Mouse (Mus musculus): Measurements from ENCODE around the gene Wnt4. TPM values are rescaled to one million over a fixed set of nuclear protein-coding genes. Genes with fewer than 3 reads are reported as not detected.

Gene Wnt4
- polyA plus RNA-seq, 1 experiment from 2014 or later = 0.99 TPM

- H3K27ac ChIP-seq (replicated peaks) = no peak overlapping the region
- 0 out of 2 replicates have a peak, but pooled peaks cover 4% of the 10 kb centered on the region for H3K27me3 ChIP-seq (ENCODE audit: low read depth, poor library complexity, severe bottlenecking)
- no peaks in the 10 kb centered on the region for H3K36me3 ChIP-seq
- peaks cover 12% of the 10 kb centered on the region for H3K4me1 ChIP-seq
- H3K9me3 ChIP-seq (replicated peaks) = no peaks in the 10 kb centered on the region
- no peak overlapping the region for H3K4me3 ChIP-seq
- WGBS = 94% methylated on average over 6 of the region's 6 CpGs
- DNase-seq (ENCODE audit: low spot score) = no peak
These were observed 15.5 kb upstream of the Wnt4 start for GRCm38 (mm10) chr4:137261826-137262225.

DNA sequence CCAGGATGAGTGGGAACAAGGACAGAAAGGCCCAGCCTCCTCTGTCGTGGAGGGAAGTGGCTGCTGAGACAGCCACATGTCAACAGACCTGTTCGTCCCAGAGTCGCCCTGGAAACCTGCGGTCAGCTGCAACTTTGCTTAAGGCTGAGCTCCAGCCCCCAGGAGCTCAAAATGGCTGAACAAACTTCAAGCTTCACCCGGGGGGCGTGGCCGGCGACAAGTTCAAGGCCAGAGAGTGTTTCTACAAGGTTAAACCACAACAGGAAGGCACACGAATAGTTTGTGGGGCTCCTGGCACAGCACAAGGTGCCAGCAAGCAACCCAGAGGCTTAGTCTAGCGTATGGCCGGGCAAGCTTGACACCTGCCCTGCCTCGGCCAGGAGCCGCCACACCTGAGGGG, 13.2 kb upstream of the Wnt4 start:
- WGBS = 87% methylated on average over 13 of the region's 13 CpGs
- Histone ChIP-seq H3K4me3 (no peak overlapping the region), H3K27ac (replicated peaks) (no peak overlapping the region), H3K36me3 (no peaks in the 10 kb centered on the region), H3K9me3 (replicated peaks) (no peaks in the 10 kb centered on the region), H3K27me3 (ENCODE audit: low read depth, poor library complexity, severe bottlenecking) (peaks cover 8% of the 10 kb centered on the region; the same call in 1 of the 2 replicates), H3K4me1 (peaks cover 12% of the 10 kb centered on the region)
- no peak for DNase-seq (ENCODE audit: low spot score)

GRCm38 (mm10) chr4:137265116-137265515, 12.2 kb upstream of the Wnt4 start:
- peaks cover 12% of the 10 kb centered on the region for H3K4me1 ChIP-seq
- DNase-seq (ENCODE audit: low spot score) = no peak

DNA sequence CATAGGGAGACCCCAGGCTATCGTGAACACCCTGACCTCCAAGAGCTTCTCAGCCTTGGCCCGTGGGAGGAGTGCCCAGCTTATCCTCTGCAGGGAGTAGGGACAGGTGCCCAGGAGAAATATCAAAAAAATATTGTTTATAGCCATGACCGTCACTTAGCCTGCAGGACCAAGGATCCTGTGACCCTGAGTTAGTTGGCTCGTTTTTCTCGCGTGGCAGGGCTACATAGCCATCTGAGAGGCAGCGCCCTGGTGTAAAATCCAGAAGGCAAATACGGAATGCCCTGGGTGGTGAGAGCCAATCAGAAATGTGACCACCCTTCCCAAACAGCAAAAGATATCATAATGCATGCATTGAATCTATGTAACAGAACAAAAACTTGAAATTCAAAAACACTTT, 8.7 kb upstream of the Wnt4 start:
- Histone ChIP-seq H3K36me3 (no peaks in the 10 kb centered on the region), H3K4me3 (no peak overlapping the region), H3K27ac (replicated peaks) (no peak overlapping the region), H3K4me1 (peaks cover 14% of the 10 kb centered on the region), H3K27me3 (ENCODE audit: low read depth, poor library complexity, severe bottlenecking) (peaks cover 17% of the 10 kb centered on the region), H3K9me3 (replicated peaks) (no peaks in the 10 kb centered on the region)
- DNase-seq (ENCODE audit: low spot score) = no peak
- 87% methylated on average over 8 of the region's 8 CpGs for WGBS

More at GRCm38 (mm10) chr4:137265116-137265515, 12.2 kb upstream of the Wnt4 start:
- 79% methylated on average over 5 of the region's 5 CpGs for WGBS
- peak overlapping the region; percentile 63 for H3K27ac ChIP-seq (replicated peaks)
- H3K27me3 ChIP-seq (ENCODE audit: low read depth, poor library complexity, severe bottlenecking) = peaks cover 8% of the 10 kb centered on the region; the same call in 1 of the 2 replicates
- H3K36me3 ChIP-seq = no peaks in the 10 kb centered on the region
- H3K4me3 ChIP-seq = no peak overlapping the region
- H3K9me3 ChIP-seq (replicated peaks) = no peaks in the 10 kb centered on the region

GRCm38 (mm10) chr4:137271856-137272255, 5.4 kb upstream of the Wnt4 start:
- 83% methylated on average over 8 of the region's 8 CpGs for WGBS
- H3K4me3 ChIP-seq = no peak overlapping the region
- DNase-seq (ENCODE audit: low spot score) = no peak
- peaks cover 24% of the 10 kb centered on the region for H3K4me1 ChIP-seq
- H3K9me3 ChIP-seq (replicated peaks) = no peaks in the 10 kb centered on the region
- peaks cover 48% of the 10 kb centered on the region for H3K27me3 ChIP-seq (ENCODE audit: low read depth, poor library complexity, severe bottlenecking)
- no peak overlapping the region for H3K27ac ChIP-seq (replicated peaks)
- no peaks in the 10 kb centered on the region for H3K36me3 ChIP-seq

DNA sequence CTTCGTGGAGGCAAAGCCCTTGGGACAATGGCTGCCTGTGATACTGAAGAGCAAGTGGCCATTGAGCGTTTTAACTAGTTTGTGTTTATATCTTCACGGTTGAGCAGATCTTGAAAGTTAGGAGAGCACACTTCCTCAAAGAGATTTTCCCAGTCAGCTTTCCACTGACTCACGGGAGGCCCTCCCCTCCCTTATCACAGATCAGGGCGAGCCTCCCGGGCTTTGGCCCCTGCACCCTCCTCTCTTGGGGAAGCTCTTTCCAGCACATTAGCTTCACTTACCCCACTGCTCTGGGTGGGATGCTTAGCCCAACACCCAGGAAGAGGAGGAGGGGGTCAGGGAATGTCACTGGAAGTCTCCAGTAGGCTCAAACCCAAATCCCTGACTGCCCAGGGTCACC, 3.0 kb upstream of the Wnt4 start:
- Histone ChIP-seq H3K9me3 (replicated peaks) (no peaks in the 10 kb centered on the region), H3K4me3 (no peak overlapping the region), H3K27ac (replicated peaks) (peak overlapping the region; percentile 10; the same call in 1 of the 2 replicates), H3K36me3 (no peaks in the 10 kb centered on the region), H3K4me1 (peaks cover 46% of the 10 kb centered on the region), H3K27me3 (ENCODE audit: low read depth, poor library complexity, severe bottlenecking) (peaks cover 68% of the 10 kb centered on the region)
- DNase-seq (ENCODE audit: low spot score) = no peak
- WGBS = 4% methylated on average over 6 of the region's 6 CpGs

- H3K27me3 ChIP-seq (ENCODE audit: low read depth, poor library complexity, severe bottlenecking) = peaks cover 88% of the 10 kb centered on the region
- peak overlapping the region; percentile 73 for H3K27ac ChIP-seq (replicated peaks)
- peak overlapping the region; percentile 69 for H3K4me3 ChIP-seq
- no peaks in the 10 kb centered on the region for H3K9me3 ChIP-seq (replicated peaks)
- no peaks in the 10 kb centered on the region for H3K36me3 ChIP-seq
- 2% methylated on average over 46 of the region's 46 CpGs for WGBS
- H3K4me1 ChIP-seq = peaks cover 53% of the 10 kb centered on the region
- peak; percentile 71 for DNase-seq (ENCODE audit: low spot score)
These were observed 685 bp upstream of the Wnt4 start for GRCm38 (mm10) chr4:137276443-137277165.

GRCm38 (mm10) chr4:137277600-137278143, 383 bp downstream of the Wnt4 start:
- H3K27me3 ChIP-seq (ENCODE audit: low read depth, poor library complexity, severe bottlenecking) = peaks cover 96% of the 10 kb centered on the region
- H3K36me3 ChIP-seq = no peaks in the 10 kb centered on the region
- peak overlapping the region; percentile 69 for H3K4me3 ChIP-seq
- DNase-seq (ENCODE audit: low spot score) = peak; percentile 39
- no peaks in the 10 kb centered on the region for H3K9me3 ChIP-seq (replicated peaks)
- WGBS = 3% methylated on average over 69 of the region's 71 CpGs
- H3K27ac ChIP-seq (replicated peaks) = peak overlapping the region; percentile 81
- H3K4me1 ChIP-seq = peaks cover 59% of the 10 kb centered on the region

DNA sequence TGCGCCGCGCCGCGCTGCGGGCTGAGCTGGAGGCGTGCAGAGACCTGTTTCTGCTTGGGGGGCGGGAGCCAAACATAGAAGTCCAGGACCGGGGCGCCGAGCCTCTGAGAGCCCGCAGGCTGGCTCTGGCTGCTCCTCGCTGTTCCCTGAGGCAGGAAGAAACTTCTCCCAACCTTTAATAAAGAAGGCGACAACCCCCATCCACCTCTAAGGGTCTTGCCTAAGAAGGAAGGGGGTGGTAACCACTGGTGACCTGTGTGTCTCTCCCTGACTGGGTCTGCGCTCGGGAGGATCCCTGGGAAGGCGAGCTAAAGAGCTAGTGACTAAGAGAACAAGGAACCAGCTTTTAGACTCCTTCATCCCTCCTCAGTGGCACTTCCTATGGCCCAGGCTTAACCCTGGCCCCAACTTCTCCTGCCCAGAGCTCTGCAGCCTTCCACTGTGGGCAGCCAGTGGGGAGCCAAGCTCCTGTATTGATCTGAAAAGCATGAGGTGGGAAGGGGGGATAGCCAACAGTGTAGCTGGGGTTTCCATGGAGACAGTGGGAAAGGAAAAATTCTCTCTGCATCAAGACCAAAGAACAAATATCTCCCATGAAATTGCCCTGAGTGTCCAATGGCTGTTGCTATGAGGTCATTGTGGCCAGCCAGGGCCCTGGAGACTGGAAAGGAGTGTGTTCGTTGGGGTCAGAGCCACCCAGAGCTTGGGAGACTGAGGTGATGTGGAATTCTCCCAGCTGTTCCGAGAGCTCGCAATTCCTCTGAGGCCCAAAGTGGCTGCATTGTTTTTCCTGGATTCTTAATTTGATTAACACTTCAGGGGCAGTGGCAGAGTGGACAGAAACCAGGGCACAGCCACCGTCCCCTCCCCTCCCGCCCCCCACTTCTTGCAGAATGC, 1.1 kb downstream of the Wnt4 start:
- DNase-seq (ENCODE audit: low spot score) = peak; percentile 66
- no peaks in the 10 kb centered on the region for H3K36me3 ChIP-seq
- H3K27ac ChIP-seq (replicated peaks) = peak overlapping the region; percentile 81
- no peaks in the 10 kb centered on the region for H3K9me3 ChIP-seq (replicated peaks)
- peak overlapping the region; percentile 69 for H3K4me3 ChIP-seq
- 2% methylated on average over 22 of the region's 22 CpGs for WGBS
- peaks cover 100% of the 10 kb centered on the region for H3K27me3 ChIP-seq (ENCODE audit: low read depth, poor library complexity, severe bottlenecking)
- H3K4me1 ChIP-seq = peaks cover 66% of the 10 kb centered on the region

DNA sequence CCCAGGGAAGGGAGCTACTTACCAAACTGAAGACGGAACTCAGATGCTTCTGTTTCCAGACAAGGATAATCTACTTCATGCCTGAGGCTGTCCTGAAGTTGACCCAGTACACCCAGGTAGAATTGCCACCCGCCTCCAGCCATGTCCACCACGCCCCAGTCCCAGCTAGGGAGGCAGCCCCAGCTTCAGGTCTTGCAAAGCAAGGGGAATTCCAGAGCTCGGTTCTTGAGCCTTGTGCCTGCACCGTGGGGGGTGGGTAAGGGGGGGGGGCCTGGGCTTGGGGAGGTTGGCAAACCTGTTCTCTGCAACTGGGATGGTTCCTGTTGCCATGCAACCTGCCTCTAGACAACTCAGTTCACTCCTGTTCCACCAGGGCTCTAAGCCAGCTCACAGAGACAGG, 2.1 kb downstream of the Wnt4 start:
- H3K4me3 ChIP-seq = no peak overlapping the region
- WGBS = 15% methylated on average over 5 of the region's 5 CpGs
- H3K9me3 ChIP-seq (replicated peaks) = no peaks in the 10 kb centered on the region
- H3K36me3 ChIP-seq = no peaks in the 10 kb centered on the region
- H3K4me1 ChIP-seq = peaks cover 57% of the 10 kb centered on the region
- peaks cover 100% of the 10 kb centered on the region for H3K27me3 ChIP-seq (ENCODE audit: low read depth, poor library complexity, severe bottlenecking)
- H3K27ac ChIP-seq (replicated peaks) = no peak overlapping the region
- DNase-seq (ENCODE audit: low spot score) = no peak

- Histone ChIP-seq H3K27me3 (ENCODE audit: low read depth, poor library complexity, severe bottlenecking) (peaks cover 94% of the 10 kb centered on the region), H3K4me3 (no peak overlapping the region), H3K4me1 (peaks cover 55% of the 10 kb centered on the region), H3K36me3 (no peaks in the 10 kb centered on the region), H3K27ac (replicated peaks) (no peak overlapping the region), H3K9me3 (replicated peaks) (no peaks in the 10 kb centered on the region)
- no peak for DNase-seq (ENCODE audit: low spot score)
- WGBS = 85% methylated on average over 3 of the region's 3 CpGs
These were observed 4.0 kb downstream of the Wnt4 start for GRCm38 (mm10) chr4:137281273-137281672.

DNA sequence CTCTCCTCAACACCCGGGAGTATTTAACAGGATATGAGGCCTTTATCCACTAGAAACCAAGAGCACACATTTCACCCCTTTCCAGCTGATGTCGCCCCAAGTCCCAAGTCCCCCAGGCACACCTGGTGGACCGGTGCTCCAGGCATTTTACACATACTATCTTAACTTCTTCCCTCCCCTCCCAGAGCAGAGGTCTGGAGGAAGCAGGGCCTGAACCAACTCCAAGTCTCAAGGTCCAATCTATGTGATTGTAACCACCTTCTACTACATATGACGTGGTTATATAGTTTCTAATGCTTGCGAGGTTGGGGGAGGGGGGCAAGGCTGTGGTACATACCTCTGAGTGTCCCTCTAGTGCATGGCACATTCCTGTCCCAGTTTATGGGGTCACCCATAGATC, 4.8 kb downstream of the Wnt4 start:
- H3K27ac ChIP-seq (replicated peaks) = no peak overlapping the region
- DNase-seq (ENCODE audit: low spot score) = no peak
- peaks cover 49% of the 10 kb centered on the region for H3K4me1 ChIP-seq
- H3K9me3 ChIP-seq (replicated peaks) = no peaks in the 10 kb centered on the region
- H3K4me3 ChIP-seq = no peak overlapping the region
- no peaks in the 10 kb centered on the region for H3K36me3 ChIP-seq
- H3K27me3 ChIP-seq (ENCODE audit: low read depth, poor library complexity, severe bottlenecking) = peaks cover 91% of the 10 kb centered on the region
- 78% methylated on average over 5 of the region's 5 CpGs for WGBS

Data from midbrain, embryonic 10.5 days (tissue).